Mouse (Mus musculus) megakaryocyte, embryonic 14.5 days (primary cell): ENCODE data around the gene Rab40c.

Experiments used
- FLI1 ChIP-seq: IDR thresholded peaks from 2 replicates; pipeline ENCODE4 v1.6.1; 2012; ENCODE audit warnings: low read length, inconsistent platforms, mixed read lengths
- GATA1 ChIP-seq: IDR thresholded peaks from 3 replicates; pipeline ENCODE4 v1.6.1; 2012; ENCODE audit warnings: mixed read lengths, low read length, inconsistent platforms, borderline replicate concordance

- TF ChIP-seq GATA1, result no peak
- TF ChIP-seq FLI1, result no peak
Measured at GRCm38 (mm10) chr17:25834595-25835222, 84.8 kb downstream of the Rab40c start.
